Mouse (Mus musculus): Measurements from ENCODE around the gene Mtrr.

GRCm38 (mm10) chr13:68603085-68603484 lies 21.1 kb upstream of the Mtrr start:
- TF ChIP-seq CTCF (IDR thresholded peaks at IDR 0.05; ENCODE audit: low read depth, low read length) (no peak), POLR2A (IDR thresholded peaks at IDR 0.05; ENCODE audit: insufficient read depth, low read length) (no peak), EP300 (IDR thresholded peaks at IDR 0.05; ENCODE audit: insufficient read depth, low read depth, low read length) (no peak)
